Mouse (Mus musculus) midbrain, embryonic 10.5 days (tissue): ENCODE data around the gene Acox2. TPM values are rescaled to one million over a fixed set of nuclear protein-coding genes. Genes with fewer than 3 reads are reported as not detected.

Experiments used
- DNase-seq: peaks from one replicate; pipeline ENCODE4 v3.0.0-alpha.2; 2017; ENCODE audit warnings: low spot score
- H3K27ac ChIP-seq: fragments of 300-500 bp; sonication (generic); replicated peaks from 2 replicates; pipeline ENCODE4 v1.5.1; 2016; ENCODE audit warnings: mild to moderate bottlenecking
- H3K27me3 ChIP-seq: fragments of 300-500 bp; sonication (generic); 2 replicates; pipeline ENCODE4 v1.6.1; 2016; ENCODE audit warnings: low read depth, mild to moderate bottlenecking; ENCODE audit not compliant: poor library complexity, severe bottlenecking
- H3K36me3 ChIP-seq: fragments of 300-500 bp; sonication (generic); 2 replicates; pipeline ENCODE4 v1.6.1; 2016; ENCODE audit warnings: mild to moderate bottlenecking, moderate library complexity
- H3K4me1 ChIP-seq: fragments of 300-500 bp; sonication (generic); 2 replicates; pipeline ENCODE4 v1.6.1; 2016
- H3K4me3 ChIP-seq: fragments of 300-500 bp; sonication (generic); 2 replicates; pipeline ENCODE4 v1.5.1; 2016; ENCODE audit warnings: mild to moderate bottlenecking, moderate library complexity
- H3K9me3 ChIP-seq: fragments of 300-500 bp; sonication (generic); replicated peaks from 2 replicates; pipeline ENCODE4 v1.6.1; 2016; ENCODE audit warnings: mild to moderate bottlenecking
- WGBS: fragments of 180-500 bp; shearing (Covaris S2); methylation state at CpG from one replicate; pipeline ENCODE4 v1.1.7; 2016; 5-methylcytosine and 5-hydroxymethylcytosine counted together
- polyA plus RNA-seq: library from polyadenylated mRNA; unstranded; fragments of >200 nt; fragmentation: Nextera tagmentation; extraction: Ambion mirVana; gene quantifications from 2 replicates; pipeline ENCODE4 v1.2.1, GENCODE M21; 2016

The Acox2 gene
- polyA plus RNA-seq, 1 experiment from 2014 or later = 0.05 TPM

DNA sequence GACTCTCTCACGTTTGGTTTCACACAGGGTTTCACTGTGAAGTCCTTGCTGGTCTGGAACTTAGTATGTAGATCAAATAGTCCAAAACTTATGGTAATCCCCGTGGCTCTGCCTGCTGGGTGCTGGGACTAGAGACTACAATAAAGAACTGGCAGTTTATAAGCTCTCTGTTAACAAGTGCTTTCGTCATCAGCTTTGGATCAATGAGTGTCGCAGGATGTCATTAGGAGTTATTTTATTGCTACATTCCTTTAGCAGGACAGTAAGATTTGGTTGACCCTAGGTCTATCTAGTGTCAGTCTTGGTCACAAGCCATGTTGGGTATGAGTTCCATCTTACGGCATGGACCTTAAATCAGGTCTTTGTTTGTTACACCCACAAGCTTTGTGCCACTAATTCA is 1.1 kb upstream of the Acox2 start:
- Histone ChIP-seq H3K4me1 (no peaks in the 10 kb centered on the region), H3K36me3 (no peaks in the 10 kb centered on the region), H3K27me3 (no peaks in the 10 kb centered on the region), H3K4me3 (no peak overlapping the region), H3K27ac (no peak overlapping the region), H3K9me3 (no peaks in the 10 kb centered on the region)
- DNase-seq = no peak
- 83% methylated on average over 5 of the region's 5 CpGs for WGBS

DNA sequence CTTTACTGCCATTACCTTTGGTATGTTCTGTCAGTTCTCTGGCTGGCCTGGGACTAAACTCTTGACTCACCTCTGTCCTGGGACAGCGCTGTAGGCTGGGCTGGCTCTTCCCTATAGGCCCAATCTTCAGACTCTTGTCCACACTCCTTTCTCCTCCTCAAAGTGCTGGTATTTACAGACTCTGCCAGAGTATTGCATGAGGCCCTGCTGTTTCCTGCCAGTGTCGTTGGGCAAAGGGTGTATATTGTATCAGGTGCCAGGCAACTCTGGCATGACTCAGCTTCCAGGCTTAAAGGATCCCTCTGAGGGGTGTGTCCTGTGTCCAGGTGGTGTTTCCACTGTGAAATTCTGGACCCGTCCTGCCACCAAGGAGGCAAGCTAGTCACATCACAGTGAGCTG is 401 bp downstream of the Acox2 start:
- Histone ChIP-seq H3K27me3 (no peaks in the 10 kb centered on the region), H3K36me3 (no peaks in the 10 kb centered on the region), H3K9me3 (no peaks in the 10 kb centered on the region), H3K4me3 (no peak overlapping the region), H3K27ac (no peak overlapping the region), H3K4me1 (no peaks in the 10 kb centered on the region)
- no peak for DNase-seq
- 79% methylated on average over 3 of the region's 3 CpGs for WGBS

DNA sequence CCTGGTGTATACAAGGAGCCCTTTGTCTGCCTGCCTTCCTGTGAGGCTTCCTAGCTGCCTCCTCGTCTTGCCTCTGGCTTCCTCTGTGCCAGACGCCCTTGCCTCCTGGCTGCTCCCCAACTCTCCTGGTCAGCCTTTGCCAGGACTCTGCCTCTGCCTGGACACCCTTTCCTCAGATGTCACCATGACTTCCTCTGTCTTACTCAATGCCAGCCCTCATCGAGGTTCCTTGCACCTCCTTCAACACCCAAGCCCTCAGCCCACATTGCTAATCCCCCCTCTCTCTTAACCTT is 872 bp downstream of the Acox2 start:
- Histone ChIP-seq H3K36me3 (no peaks in the 10 kb centered on the region), H3K27me3 (no peaks in the 10 kb centered on the region), H3K9me3 (no peaks in the 10 kb centered on the region), H3K27ac (no peak overlapping the region), H3K4me1 (no peaks in the 10 kb centered on the region), H3K4me3 (no peak overlapping the region)
- 62% methylated on average over 3 of the region's 3 CpGs for WGBS
- no peak for DNase-seq

DNA sequence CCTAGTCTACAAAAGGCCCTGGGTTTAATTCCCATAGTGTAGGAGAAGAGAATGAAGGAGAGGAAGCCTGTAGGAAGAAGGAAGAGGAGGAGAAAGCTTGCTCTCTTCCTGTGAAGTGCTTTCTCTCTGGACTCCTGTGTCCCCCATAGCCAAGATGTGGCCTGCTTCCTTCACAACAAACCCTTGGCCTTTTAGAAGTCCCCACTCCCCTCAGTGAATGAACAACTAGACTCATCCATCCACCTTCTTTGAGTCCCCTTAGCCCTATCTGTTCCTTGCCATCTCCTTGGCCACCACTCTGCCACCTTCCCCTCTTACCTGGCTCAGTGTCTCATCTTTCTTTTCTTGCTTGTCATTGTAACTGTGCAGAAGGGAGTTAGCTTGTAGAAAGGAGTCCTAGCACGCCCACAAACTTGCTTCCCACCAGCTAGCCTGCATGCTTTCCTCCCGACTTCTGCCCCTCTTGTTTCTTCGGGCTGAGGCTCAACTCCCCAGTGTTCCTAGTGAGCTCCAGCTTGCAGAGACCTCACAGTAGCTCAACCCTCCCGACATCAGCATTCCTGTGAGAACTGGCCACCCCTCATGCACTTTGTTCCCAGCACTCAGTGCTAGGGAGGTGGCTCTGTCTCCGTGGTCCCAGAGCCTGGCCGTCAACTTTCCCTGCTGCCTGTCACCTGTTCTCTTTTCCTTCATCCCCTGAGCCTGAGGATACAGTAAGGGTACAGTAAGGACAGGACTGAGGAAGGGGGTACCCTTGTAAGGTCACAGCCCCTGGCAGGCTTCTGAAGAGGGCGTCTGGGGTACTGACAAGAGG is 1.4 kb downstream of the Acox2 start:
- H3K4me1 ChIP-seq = no peaks in the 10 kb centered on the region
- H3K27me3 ChIP-seq = no peaks in the 10 kb centered on the region
- H3K27ac ChIP-seq = no peak overlapping the region
- no peak for DNase-seq
- H3K4me3 ChIP-seq = no peak overlapping the region
- no peaks in the 10 kb centered on the region for H3K36me3 ChIP-seq
- 65% methylated on average over 7 of the region's 7 CpGs for WGBS
- no peaks in the 10 kb centered on the region for H3K9me3 ChIP-seq

DNA sequence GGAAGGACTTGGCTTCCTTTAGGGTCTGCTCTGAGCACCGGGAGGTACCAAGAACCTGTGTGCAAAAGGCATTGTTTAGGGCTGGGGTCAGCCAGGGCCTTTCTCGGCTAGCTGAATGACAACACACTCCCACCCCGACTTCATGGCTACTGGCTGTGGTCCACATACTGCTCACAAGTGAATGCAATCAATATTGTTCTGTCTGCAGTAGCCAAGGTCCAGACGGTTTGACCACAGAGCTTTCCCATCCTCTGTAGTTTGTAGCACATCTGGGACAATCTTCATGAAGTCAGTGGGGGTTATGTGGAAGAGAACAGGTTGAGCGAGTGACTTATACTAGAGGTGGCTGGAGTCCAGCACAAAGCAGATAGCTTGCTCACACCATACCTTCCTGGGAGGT is 2.3 kb downstream of the Acox2 start:
- Histone ChIP-seq H3K27ac (no peak overlapping the region), H3K36me3 (no peaks in the 10 kb centered on the region), H3K4me3 (no peak overlapping the region), H3K4me1 (no peaks in the 10 kb centered on the region), H3K27me3 (no peaks in the 10 kb centered on the region), H3K9me3 (no peaks in the 10 kb centered on the region)
- WGBS = 84% methylated on average over 5 of the region's 5 CpGs
- no peak for DNase-seq

DNA sequence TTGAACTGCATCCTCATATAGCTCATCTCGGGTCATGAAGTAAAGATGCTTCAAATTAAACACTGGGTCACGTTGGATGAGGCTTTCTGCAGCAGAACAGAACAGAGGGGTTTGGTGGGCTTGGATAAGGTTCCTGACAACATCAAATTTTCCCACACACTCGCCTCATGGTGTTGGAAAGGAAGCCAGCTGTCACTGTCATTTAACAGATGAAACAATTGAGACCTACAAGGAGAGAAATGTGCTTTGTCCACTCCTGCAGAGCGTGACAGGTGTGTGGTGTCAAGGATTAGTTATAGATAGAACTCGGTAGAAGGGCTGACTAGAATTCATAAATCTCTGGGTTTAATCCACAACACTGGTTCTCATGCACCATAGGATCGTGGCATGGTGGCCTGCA is 3.1 kb downstream of the Acox2 start:
- Histone ChIP-seq H3K36me3 (no peaks in the 10 kb centered on the region), H3K4me1 (no peaks in the 10 kb centered on the region), H3K9me3 (no peaks in the 10 kb centered on the region), H3K27me3 (no peaks in the 10 kb centered on the region), H3K27ac (no peak overlapping the region), H3K4me3 (no peak overlapping the region)
- DNase-seq = no peak
- WGBS = 79% methylated on average over 6 of the region's 6 CpGs

DNA sequence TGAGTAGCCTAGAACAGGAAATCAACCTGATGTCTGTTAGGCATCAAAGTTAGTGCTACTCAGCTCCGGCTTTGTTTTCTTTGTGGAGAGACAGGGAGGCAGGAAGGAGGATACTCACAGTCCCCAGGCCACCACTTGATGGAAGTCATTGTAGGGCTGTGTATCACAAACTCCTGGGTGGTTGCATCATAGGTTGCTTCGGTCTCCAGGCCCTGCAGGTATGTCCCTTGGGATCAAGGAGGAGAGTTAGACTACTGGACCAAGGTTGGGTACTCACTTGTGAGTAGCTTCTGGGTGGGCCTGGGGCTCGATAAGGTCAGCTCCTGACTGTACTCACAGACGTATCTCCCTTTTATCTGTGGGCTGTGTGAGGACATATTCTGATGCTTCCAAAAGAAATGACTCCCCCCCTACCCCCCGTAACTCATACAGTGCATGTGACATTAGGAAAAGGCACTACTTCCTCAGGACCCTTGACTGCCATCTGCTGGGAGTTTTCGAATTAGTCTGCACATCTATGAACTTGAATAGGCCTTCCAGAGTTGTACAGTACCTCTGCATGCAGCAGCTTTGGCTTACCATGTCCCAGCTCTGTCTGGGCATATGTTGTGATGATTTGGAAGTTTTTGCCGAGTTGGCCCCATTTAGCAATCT is 4.0 kb downstream of the Acox2 start:
- H3K27ac ChIP-seq = no peak overlapping the region
- no peak overlapping the region for H3K4me3 ChIP-seq
- no peak for DNase-seq
- no peaks in the 10 kb centered on the region for H3K9me3 ChIP-seq
- H3K36me3 ChIP-seq = no peaks in the 10 kb centered on the region
- H3K27me3 ChIP-seq = no peaks in the 10 kb centered on the region
- no peaks in the 10 kb centered on the region for H3K4me1 ChIP-seq
- WGBS = 77% methylated on average over 7 of the region's 7 CpGs

DNA sequence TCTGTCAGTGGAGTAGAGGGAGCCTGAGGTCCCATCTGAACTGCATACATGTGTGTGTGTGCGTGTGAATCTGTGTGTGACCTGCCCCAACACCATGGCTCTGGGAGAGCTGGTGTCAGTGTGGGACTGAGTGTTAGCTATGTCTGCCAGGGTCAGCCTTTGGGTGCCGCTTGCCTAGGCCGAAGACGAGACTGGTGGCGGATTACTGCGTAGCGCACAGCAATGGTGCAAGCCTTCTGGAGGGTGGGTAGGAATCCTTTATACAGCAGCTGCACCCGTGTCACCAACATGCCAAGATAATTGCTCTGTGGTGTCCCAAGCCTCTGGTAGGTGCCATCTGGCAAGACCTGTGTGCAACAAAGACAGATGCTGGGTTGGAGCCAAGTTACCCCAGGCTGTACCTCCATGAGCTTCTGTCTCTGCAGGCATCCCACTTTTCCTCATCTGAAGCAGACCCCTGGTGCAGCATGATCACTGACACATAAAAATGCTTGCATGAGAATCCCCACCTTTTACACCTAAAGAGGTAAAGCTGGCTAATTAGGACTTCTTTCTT is 7.7 kb downstream of the Acox2 start:
- no peaks in the 10 kb centered on the region for H3K36me3 ChIP-seq
- no peaks in the 10 kb centered on the region for H3K27me3 ChIP-seq
- H3K4me3 ChIP-seq = no peak overlapping the region
- no peak overlapping the region for H3K27ac ChIP-seq
- no peaks in the 10 kb centered on the region for H3K9me3 ChIP-seq
- DNase-seq = no peak
- WGBS = 94% methylated on average over 8 of the region's 8 CpGs
- H3K4me1 ChIP-seq = no peaks in the 10 kb centered on the region

DNA sequence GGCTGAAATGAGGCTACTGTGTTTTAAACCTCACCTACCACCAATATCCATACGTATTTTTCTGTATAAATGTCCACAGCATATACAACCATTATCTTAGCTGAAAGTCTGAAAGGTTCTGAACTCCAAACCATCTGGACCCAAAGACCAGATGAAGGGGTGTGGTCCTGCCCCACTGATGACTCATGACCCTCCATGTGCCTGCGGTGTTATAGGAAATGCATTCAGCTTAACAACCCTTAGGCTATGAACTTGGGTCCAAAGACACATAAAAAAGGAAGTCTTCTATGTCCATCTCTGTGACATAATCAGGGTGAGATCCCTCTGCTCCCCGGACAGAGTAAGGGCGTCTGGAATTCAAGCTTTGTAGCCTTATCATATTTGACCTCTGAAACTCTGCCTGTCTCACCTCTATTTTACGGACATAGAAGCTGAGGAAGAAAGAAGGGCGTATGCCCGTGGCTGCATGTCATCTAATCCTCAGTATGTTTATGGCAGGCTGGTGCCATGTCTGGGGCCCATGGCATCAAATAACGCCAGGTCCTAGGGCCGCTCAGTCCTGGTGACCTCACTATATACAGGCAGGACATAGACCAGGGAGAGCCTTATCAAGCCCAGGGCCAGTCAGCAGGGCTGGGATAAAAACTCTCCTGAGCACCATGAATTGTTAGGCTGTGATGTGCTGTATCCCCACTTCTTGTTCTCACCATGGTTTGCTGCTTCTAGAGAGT is 8.8 kb downstream of the Acox2 start:
- no peak overlapping the region for H3K4me3 ChIP-seq
- no peak for DNase-seq
- no peaks in the 10 kb centered on the region for H3K36me3 ChIP-seq
- H3K4me1 ChIP-seq = no peaks in the 10 kb centered on the region
- no peaks in the 10 kb centered on the region for H3K9me3 ChIP-seq
- WGBS = 90% methylated on average over 9 of the region's 9 CpGs
- H3K27ac ChIP-seq = no peak overlapping the region
- no peaks in the 10 kb centered on the region for H3K27me3 ChIP-seq

DNA sequence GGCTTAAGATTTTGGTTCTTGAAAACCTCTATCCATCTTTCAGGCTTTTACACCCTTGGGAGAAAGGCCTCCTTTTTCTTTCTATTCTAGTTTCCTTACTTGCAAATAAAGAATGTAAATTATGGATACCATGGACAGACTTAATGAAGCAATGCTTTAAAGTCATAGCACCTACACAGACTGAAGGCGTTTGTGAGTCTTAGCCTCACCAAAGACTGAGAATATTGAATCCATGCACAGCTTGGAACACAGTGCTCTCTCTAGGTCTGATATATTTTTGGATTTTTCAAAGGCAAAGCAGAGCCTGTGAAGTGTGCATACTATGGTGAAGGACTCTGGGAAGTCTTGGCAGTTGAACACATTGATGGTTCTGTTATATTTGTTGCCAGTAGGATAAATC is 9.9 kb downstream of the Acox2 start:
- H3K4me3 ChIP-seq = no peak overlapping the region
- DNase-seq = no peak
- no peak overlapping the region for H3K27ac ChIP-seq
- WGBS = 93% methylated on average over 1 of the region's 1 CpGs
- H3K4me1 ChIP-seq = no peaks in the 10 kb centered on the region
- H3K9me3 ChIP-seq = no peaks in the 10 kb centered on the region
- H3K27me3 ChIP-seq = no peaks in the 10 kb centered on the region
- no peaks in the 10 kb centered on the region for H3K36me3 ChIP-seq

DNA sequence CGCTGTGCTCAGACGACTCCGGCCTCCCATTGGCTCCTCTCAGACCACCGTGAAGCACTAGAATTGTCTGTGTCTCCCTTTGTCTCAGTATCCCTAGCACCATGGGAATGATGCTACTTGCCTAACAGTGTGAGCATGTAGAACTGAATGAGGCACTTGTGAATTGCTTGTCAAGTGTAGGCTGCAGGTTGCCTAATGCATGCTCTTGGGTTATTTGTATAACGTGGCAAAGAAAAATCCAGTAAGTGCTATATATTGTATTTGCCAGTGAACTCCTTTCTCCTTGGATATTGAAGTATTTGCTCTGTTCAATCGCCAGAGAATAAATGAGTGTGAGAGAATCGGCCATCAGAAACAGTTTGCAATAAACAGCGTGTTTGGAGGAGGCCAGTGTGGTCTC is 12.3 kb downstream of the Acox2 start:
- 89% methylated on average over 8 of the region's 8 CpGs for WGBS
- Histone ChIP-seq H3K4me1 (peaks cover 16% of the 10 kb centered on the region), H3K27ac (no peak overlapping the region), H3K27me3 (no peaks in the 10 kb centered on the region), H3K9me3 (no peaks in the 10 kb centered on the region), H3K4me3 (no peak overlapping the region), H3K36me3 (no peaks in the 10 kb centered on the region)
- DNase-seq = no peak

DNA sequence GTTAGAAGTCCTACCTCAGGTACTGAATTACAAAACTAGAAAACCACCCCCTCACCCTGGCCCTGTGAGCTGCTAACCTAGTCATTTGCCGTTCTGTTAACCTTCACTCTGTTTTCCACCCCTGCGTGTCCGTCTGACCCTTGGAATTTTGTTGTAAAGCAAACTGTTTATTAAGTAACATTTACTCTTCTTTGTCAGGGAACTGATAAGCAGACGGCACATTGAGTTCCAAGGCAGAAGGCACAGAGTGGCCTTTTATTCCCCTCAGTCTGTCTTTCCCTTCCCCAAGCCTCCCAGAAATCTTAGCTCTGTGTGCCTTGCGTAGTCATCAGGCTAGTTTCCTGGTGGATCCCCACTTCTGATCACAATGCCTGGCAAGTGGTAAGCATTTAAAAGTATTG is 14.9 kb downstream of the Acox2 start:
- WGBS = 81% methylated on average over 5 of the region's 5 CpGs
- no peak overlapping the region for H3K4me3 ChIP-seq
- H3K27me3 ChIP-seq = no peaks in the 10 kb centered on the region
- peaks cover 16% of the 10 kb centered on the region for H3K4me1 ChIP-seq
- DNase-seq = no peak
- H3K27ac ChIP-seq = no peak overlapping the region
- H3K36me3 ChIP-seq = no peaks in the 10 kb centered on the region
- H3K9me3 ChIP-seq = no peaks in the 10 kb centered on the region
